Mouse (Mus musculus) adrenal gland, postnatal 25 days (tissue): ENCODE measurements at regions not wholly inside any gene's neighbourhood (a gene's known extent, or its start where the extent isn't known, plus 50 kb on each side); places are given as distances from the start of the nearest gene placed in this dataset.
"Not testable (repeated sequence)": the region's sequence is repeated elsewhere in the genome, so short reads cannot be mapped to it uniquely, and the experiment has no call there.

Experiments used
- DNase-seq: peaks from one replicate; pipeline ENCODE4 v3.0.0; 2021; ENCODE audit warnings: mixed read lengths

- no peak for DNase-seq
Observed at GRCm38 (mm10) chr3:84390769-84391168, 84.1 kb upstream of the Trim2 start.

DNA sequence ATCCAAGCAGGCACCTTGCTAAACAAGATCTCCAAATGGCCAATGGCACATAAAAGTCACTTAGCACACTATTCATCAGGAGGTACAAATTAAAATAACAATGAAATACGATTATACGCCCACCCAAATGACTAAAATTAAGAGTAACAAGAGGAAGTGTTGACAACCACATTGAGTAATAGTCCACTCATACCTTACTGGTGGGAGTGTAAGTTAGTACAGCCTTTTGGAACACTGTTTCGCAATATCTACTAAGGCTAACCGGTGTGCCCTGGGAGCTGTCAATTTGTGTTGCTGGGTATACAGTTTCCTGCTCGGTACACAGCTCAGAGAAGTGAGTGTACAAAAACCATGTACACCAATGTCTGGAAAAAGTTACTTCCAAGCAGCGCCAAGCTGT is 81.8 kb upstream of the Trim2 start:
- DNase-seq, result no peak

GRCm38 (mm10) chr3:84385656-84386055 is 79.0 kb upstream of the Trim2 start:
- DNase-seq, result no peak

- DNase-seq, result no peak
Observed at GRCm38 (mm10) chr3:84383559-84383958, 76.9 kb upstream of the Trim2 start.

DNA sequence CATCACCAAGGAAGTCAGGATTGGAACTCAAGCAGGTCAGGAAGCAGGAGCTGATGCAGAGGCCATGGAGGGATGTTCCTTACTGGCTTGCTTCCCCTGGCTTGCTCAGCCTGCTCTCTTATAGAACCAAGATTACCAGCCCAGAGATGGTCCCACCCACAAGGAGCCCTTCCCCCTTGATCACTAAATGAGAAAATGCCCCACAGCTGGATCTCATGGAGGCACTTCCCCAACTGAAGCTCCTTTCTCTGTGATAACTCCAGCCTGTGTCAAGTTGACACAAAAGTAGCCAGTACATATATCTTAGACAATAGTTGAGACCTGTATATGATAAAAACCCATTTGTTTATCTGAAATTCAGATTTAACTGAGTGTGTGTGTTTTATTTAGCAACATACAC is 76.4 kb upstream of the Trim2 start:
- DNase-seq, result not testable (repeated sequence)

DNA sequence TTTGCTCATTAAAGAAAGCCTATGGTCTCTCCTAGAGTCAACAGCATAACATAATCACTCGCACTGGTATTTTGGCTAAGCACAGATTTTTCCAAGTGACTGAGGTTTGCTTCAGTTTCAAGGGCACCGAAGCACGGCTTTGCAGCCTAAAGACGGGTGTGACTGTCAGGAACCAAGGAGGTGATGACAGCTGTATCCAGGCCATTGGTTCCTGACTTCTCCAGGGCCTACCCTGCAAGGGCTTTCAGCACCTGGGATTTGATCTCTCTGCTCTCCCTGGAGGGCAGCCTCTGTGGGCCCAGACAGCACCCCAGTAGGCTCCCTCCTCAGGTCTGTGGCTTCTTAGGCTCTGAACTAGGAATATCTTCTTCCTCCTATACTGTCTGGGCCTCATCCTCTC is 75.3 kb upstream of the Trim2 start:
- no peak for DNase-seq

- no peak for DNase-seq
Observed at GRCm38 (mm10) chr3:84378987-84379556, 72.4 kb upstream of the Trim2 start.

DNA sequence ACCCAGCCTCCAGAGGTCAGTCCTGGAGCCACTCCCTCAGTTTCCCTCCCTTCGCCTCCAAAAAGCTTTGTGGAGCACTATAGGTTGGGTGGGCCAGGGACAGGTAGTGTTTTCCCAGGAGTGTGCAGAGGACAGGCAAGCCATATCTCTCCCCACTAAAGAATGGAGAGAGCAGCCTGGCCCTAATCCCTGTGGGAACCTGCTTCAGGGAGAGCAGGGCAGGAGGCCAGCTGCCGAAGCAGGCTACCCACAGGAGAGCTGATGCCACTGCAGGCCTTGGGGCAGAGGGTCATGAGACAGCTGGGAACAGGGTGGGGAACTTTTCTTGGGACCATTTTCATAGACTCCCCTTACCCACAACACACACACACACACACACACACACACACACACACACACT is 69.8 kb upstream of the Trim2 start:
- DNase-seq, result peak; percentile 6

DNA sequence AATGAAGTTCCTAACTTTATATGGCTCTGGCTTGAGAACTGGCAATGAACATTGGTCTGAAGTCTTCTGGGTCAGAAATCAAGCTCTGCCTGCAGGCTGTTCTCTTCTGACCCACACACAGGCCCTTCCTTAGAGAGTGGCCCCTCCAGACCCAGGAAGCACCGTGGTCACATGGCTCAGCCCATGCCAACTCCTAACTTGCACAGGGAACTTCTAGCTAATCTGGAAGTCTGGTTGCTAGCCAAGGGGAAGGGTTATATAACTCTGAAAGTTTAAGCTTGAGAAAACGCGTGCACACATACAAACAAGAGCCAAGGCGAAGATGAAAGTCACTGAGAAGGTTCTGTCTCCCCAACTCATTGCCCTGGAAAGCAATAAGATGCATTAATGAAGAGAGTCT is 69.2 kb upstream of the Trim2 start:
- no peak for DNase-seq

DNA sequence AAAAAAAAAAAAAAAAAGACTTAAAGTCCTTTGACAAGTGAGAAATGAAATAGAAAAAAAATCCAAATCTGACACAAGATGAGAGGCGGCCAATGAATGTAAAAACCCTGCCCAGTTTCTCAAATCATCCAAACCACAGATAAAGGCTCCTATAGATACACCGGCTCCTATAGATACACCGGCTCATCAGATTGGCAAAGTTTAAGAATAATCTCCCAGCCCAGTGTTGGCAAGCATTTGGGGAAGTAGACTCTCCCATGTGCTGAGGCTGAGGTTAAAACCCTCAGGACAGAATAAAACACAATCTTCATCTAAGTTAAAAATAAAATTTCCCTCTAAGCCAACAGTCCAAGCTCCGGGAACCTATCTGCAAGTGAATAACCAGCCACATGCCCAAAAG is 65.2 kb upstream of the Trim2 start:
- no peak for DNase-seq

GRCm38 (mm10) chr3:84367145-84367740 is 60.6 kb upstream of the Trim2 start:
- DNase-seq, result no peak

- DNase-seq, result no peak
Observed at GRCm38 (mm10) chr3:84358672-84359071, 52.0 kb upstream of the Trim2 start.

- DNase-seq, result no peak
Observed at GRCm38 (mm10) chr3:84356690-84357014, 50.0 kb upstream of the Trim2 start.
